Mouse (Mus musculus) midbrain, embryonic 12.5 days (tissue): ENCODE results near the gene Wrnip1. TPM values are rescaled to one million over a fixed set of nuclear protein-coding genes. Genes with fewer than 3 reads are reported as not detected.

Experiments
- ATAC-seq: fragments of 200-750 bp; cut with Nextera tagmentation; 2 replicates; pipeline ENCODE4 v1.8.0; 2017; ENCODE audit warnings: low read depth, moderate TSS enrichment, moderate library complexity; ENCODE audit not compliant: low FRiP score
- H3K27ac ChIP-seq: fragments of 300-500 bp; sonication (generic); replicated peaks from 2 replicates; pipeline ENCODE4 v1.5.1; 2016; ENCODE audit warnings: mild to moderate bottlenecking
- H3K27me3 ChIP-seq: fragments of 300-500 bp; sonication (generic); 2 replicates; pipeline ENCODE4 v1.6.1; 2016; ENCODE audit warnings: mild to moderate bottlenecking
- H3K36me3 ChIP-seq: fragments of 300-500 bp; sonication (generic); 2 replicates; pipeline ENCODE4 v1.6.1; 2016
- H3K4me1 ChIP-seq: fragments of 300-500 bp; sonication (generic); 2 replicates; pipeline ENCODE4 v1.6.1; 2016
- H3K4me2 ChIP-seq: fragments of 300-500 bp; sonication (generic); replicated peaks from 2 replicates; pipeline ENCODE4 v1.6.1; 2016; ENCODE audit warnings: mild to moderate bottlenecking, moderate library complexity
- H3K4me3 ChIP-seq: fragments of 300-500 bp; sonication (generic); 2 replicates; pipeline ENCODE4 v1.5.1; 2016; ENCODE audit warnings: mild to moderate bottlenecking
- H3K9ac ChIP-seq: fragments of 300-500 bp; sonication (generic); replicated peaks from 2 replicates; pipeline ENCODE4 v1.6.1; 2016; ENCODE audit warnings: mild to moderate bottlenecking, moderate library complexity
- H3K9me3 ChIP-seq: fragments of 300-500 bp; sonication (generic); 2 replicates; pipeline ENCODE4 v1.6.1; 2016; ENCODE audit warnings: mild to moderate bottlenecking
- WGBS: fragments of 180-500 bp; shearing (Covaris S2); methylation state at CpG from one replicate; pipeline ENCODE4 v1.1.7; 2016; 5-methylcytosine and 5-hydroxymethylcytosine counted together
- polyA plus RNA-seq: library from polyadenylated mRNA; unstranded; fragments of >200 nt; fragmentation: Nextera tagmentation; extraction: Ambion mirVana; gene quantifications from 2 replicates; pipeline ENCODE4 v1.2.1, GENCODE M21; 2016

The Wrnip1 gene
- polyA plus RNA-seq, 1 experiment from 2014 or later, result 32.4 TPM

- Histone ChIP-seq H3K9ac (no peak overlapping the region), H3K9me3 (no peaks in the 10 kb centered on the region), H3K36me3 (peaks cover 55% of the 10 kb centered on the region), H3K4me3 (no peak overlapping the region), H3K27me3 (no peaks in the 10 kb centered on the region), H3K27ac (no peak overlapping the region), H3K4me2 (no peak overlapping the region), H3K4me1 (no peaks in the 10 kb centered on the region)
- ATAC-seq, result no peak
- 86% methylated on average over 5 of the region's 5 CpGs for WGBS
These were observed 18.1 kb downstream of the Wrnip1 start for GRCm38 (mm10) chr13:32819926-32820325.

DNA sequence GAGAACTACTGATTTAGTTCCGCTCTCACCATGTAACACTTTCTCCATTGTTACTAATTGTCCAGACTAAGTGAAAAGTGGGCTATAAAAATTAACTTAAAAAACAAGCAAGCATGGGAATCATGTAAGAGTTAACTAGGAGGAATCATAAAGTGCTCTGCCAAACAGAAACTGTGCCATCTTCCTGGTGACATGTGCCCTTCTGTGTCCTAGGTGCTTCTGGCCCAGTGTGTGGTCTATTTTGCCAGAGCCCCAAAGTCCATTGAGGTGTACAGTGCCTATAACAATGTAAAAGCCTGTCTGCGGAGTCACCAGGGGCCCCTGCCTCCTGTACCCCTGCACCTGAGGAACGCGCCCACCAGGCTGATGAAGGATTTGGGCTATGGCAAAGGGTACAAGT, 19.8 kb downstream of the Wrnip1 start:
- no peak overlapping the region for H3K4me3 ChIP-seq
- no peaks in the 10 kb centered on the region for H3K9me3 ChIP-seq
- H3K27ac ChIP-seq, result no peak overlapping the region
- no peaks in the 10 kb centered on the region for H3K4me1 ChIP-seq
- peaks cover 49% of the 10 kb centered on the region for H3K36me3 ChIP-seq
- WGBS, result 93% methylated on average over 4 of the region's 4 CpGs
- H3K27me3 ChIP-seq, result no peaks in the 10 kb centered on the region
- H3K4me2 ChIP-seq, result no peak overlapping the region
- H3K9ac ChIP-seq, result no peak overlapping the region
- ATAC-seq, result no peak

- 86% methylated on average over 6 of the region's 6 CpGs for WGBS
- H3K27ac ChIP-seq, result no peak overlapping the region
- H3K9ac ChIP-seq, result no peak overlapping the region
- peaks cover 38% of the 10 kb centered on the region for H3K36me3 ChIP-seq
- no peaks in the 10 kb centered on the region for H3K9me3 ChIP-seq
- H3K27me3 ChIP-seq, result no peaks in the 10 kb centered on the region
- no peak for ATAC-seq
- no peak overlapping the region for H3K4me2 ChIP-seq
- H3K4me1 ChIP-seq, result no peaks in the 10 kb centered on the region
- no peak overlapping the region for H3K4me3 ChIP-seq
These were observed 21.3 kb downstream of the Wrnip1 start for GRCm38 (mm10) chr13:32823126-32823525.

DNA sequence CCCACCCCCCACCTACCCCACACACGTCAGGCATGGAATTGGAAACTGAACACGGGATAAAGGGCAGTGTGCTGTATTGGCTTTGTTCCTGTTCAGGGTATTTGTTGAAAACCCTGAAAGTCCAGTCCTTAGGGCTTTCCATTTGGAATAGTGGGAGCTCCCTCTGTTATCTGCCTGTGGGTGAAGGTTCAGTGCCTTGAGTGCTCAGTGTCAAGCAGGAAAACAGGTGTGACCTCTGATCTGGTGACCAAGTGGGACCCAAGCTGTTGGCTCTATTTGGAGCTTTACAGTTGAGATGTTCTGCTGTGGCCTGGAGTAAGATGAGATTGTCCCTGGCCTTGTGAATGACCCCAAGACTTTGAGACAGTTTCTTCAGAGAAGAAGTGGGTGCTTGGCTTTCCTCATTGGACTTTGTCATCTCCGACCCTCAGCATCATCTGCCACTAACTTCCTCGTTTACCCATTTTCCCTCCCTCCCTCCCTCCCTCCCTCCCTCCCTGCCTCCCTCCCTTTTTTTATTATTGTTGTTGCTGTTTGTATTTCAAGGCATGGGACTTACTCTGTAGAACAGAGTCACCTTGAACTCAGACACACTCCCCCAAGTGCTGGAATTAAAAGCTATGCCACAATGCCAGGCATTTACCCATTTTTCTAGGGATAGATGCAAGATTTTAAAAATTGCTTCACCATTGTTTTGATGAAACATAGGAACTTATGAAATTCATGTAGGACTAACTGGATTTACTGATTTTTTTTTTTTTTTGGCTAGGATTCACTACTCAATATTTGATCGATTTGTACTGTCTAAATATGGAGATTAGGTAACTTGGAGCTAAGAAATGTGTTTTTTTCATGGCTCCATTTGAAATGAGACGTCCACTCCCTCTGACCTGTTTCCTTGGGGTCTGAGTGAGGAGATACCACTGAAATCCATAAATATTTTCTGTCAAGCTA, 22.8 kb downstream of the Wrnip1 start:
- Histone ChIP-seq H3K27ac (no peak overlapping the region), H3K4me2 (no peak overlapping the region), H3K4me3 (no peak overlapping the region), H3K4me1 (no peaks in the 10 kb centered on the region), H3K9ac (no peak overlapping the region), H3K9me3 (no peaks in the 10 kb centered on the region), H3K36me3 (peaks cover 27% of the 10 kb centered on the region), H3K27me3 (no peaks in the 10 kb centered on the region)
- 84% methylated on average over 6 of the region's 6 CpGs for WGBS
- ATAC-seq, result no peak

DNA sequence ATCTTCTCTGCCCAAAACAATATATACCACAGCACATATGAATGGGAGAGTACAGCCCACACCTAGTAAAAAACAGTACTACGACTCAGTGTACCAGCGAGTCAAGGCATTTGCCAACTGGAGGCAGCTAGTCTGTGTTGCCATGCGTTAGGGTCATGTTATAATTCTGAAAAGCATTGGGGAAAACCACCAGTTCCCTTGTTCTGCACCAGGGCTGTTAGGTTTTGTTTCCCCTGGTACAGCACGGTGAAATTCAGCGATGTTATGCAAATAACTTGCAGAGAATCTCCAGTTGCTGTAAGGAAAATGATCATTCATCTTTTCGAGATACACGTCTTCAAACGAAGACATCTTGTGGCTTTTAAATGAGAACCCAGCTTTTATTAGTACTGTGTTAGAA, 23.7 kb downstream of the Wrnip1 start:
- Histone ChIP-seq H3K4me1 (no peaks in the 10 kb centered on the region), H3K9me3 (no peaks in the 10 kb centered on the region), H3K4me3 (no peak overlapping the region), H3K27ac (no peak overlapping the region), H3K27me3 (no peaks in the 10 kb centered on the region), H3K4me2 (no peak overlapping the region), H3K36me3 (peaks cover 18% of the 10 kb centered on the region), H3K9ac (no peak overlapping the region)
- 93% methylated on average over 8 of the region's 8 CpGs for WGBS
- ATAC-seq, result no peak

DNA sequence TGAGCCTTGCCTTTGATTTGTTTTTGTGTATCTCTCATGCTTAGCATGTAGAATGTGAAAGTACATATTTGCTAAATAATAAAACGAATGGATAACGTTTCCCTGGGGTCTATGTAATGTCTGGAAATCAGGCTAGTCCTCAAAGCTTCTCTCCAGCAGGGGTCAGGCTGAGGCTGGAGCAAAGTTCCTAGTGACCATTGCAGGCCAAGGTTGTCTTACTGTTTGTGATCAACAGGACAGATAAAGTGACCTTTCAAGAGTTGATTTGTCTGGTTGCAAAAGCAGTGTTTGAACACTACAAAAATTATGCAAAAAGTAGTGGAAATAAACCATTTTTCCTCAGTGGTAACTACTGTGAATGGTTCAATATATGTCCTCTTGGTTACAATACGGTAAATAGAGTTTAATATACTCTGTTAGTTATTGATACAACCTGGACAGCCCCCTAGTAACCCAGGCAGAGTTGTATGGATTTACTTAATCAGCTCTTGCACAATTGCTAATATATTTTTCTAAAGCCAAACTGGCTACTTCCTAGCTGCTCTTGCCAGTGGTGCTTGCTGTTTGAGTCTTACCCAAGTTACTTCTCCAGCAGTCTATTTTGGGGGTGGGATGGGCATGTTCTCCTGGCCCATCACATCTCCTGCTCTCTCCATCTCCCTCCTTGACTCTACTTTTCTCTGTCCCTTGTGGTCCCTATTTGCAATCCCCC, 25.4 kb downstream of the Wrnip1 start:
- H3K9ac ChIP-seq, result no peak overlapping the region
- no peaks in the 10 kb centered on the region for H3K27me3 ChIP-seq
- 76% methylated on average over 3 of the region's 3 CpGs for WGBS
- H3K36me3 ChIP-seq, result peaks cover 4% of the 10 kb centered on the region; the same call in 1 of the 2 replicates
- no peaks in the 10 kb centered on the region for H3K4me1 ChIP-seq
- H3K27ac ChIP-seq, result no peak overlapping the region
- no peaks in the 10 kb centered on the region for H3K9me3 ChIP-seq
- H3K4me2 ChIP-seq, result no peak overlapping the region
- H3K4me3 ChIP-seq, result no peak overlapping the region
- ATAC-seq, result no peak

DNA sequence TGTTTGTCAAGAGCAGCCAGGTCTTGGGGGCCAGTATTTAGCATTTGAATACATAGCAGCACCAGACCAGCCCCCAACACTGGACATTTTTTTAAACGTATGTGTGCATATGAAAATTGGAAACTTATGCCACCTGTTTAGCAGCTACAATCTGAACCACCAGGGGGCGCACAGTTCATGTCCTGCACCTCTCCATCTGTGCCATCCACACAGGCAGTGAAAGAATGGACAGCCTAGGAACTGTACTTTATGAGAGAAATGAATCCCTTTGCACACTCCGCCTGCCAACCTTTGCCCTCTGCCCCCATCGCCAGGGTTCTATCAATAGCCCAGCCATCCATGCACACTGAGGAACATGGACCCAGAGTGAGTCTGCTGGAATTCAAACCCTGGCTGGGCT, 26.1 kb downstream of the Wrnip1 start:
- Histone ChIP-seq H3K4me1 (no peaks in the 10 kb centered on the region), H3K4me2 (no peak overlapping the region), H3K9me3 (no peaks in the 10 kb centered on the region), H3K27ac (no peak overlapping the region), H3K4me3 (no peak overlapping the region), H3K36me3 (peaks cover 4% of the 10 kb centered on the region; the same call in 1 of the 2 replicates), H3K9ac (no peak overlapping the region), H3K27me3 (no peaks in the 10 kb centered on the region)
- 61% methylated on average over 4 of the region's 4 CpGs for whole genome bisulfite sequencing
- peak; percentile 65; the same call in 1 of the 2 replicates for ATAC-seq

DNA sequence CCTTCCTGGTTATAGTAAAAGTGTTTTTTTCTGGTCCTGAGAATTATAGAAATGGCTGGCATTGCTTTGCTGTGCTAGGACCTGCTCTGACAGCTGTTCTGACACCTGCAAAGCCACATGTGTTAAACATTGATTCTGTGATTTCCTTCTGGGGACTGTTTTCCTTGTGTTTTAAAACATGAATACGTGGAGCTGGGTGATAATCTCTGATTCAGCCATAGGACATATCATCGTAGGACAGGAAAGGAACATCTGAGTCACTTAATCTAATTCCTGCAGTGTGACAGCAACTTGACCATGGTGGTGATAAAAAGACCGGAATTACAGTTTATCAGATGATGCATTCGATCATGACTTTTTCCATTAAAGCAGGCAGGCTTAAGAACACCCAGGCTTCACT, 27.0 kb downstream of the Wrnip1 start:
- ATAC-seq, result no peak
- no peaks in the 10 kb centered on the region for H3K4me1 ChIP-seq
- no peak overlapping the region for H3K4me2 ChIP-seq
- H3K4me3 ChIP-seq, result no peak overlapping the region
- H3K9me3 ChIP-seq, result no peaks in the 10 kb centered on the region
- WGBS, result 91% methylated on average over 4 of the region's 4 CpGs
- H3K27me3 ChIP-seq, result no peaks in the 10 kb centered on the region
- H3K36me3 ChIP-seq, result no peaks in the 10 kb centered on the region
- H3K9ac ChIP-seq, result no peak overlapping the region
- H3K27ac ChIP-seq, result no peak overlapping the region

DNA sequence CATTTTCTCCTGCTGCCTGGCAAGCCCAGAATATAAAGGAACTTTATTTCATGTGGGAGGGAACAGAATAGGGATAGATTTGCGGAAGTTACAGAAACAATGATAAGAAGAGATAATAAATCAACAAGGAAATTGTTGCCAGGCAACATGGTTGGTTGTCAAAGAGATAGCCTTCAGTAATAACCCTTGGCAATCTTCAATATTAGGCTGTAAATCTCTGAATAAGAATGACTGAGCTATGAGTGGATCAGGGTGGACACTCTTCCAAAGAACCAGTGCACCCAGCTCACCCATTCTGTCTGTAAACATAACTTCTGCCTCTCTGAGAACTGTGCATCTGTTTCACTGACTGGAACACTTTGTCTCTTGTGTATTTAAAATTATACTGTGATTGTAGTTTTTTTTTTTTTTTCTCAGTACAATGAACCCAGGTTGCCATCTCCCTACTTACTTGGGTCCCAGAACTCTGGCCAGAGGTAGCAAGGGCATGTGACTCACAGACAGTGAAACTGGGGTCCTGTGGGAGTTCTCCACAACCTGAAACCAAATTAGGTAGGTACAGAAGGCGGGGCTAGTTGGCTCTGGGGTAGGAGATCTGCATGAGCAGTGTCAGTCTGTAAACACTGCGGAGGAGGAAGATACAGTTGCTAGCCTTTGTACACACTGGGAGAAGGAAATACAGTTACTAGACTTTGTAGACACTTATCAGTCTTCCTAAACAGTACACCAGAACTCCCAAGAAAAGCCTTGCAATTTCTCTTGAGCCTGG, 29.9 kb downstream of the Wrnip1 start:
- H3K27ac ChIP-seq, result no peak overlapping the region
- H3K4me3 ChIP-seq, result no peak overlapping the region
- ATAC-seq, result no peak
- no peaks in the 10 kb centered on the region for H3K36me3 ChIP-seq
- no peaks in the 10 kb centered on the region; the same call in 1 of the 2 replicates for H3K27me3 ChIP-seq
- 82% methylated on average over 3 of the region's 3 CpGs for WGBS
- H3K4me1 ChIP-seq, result no peaks in the 10 kb centered on the region
- H3K9ac ChIP-seq, result no peak overlapping the region
- no peaks in the 10 kb centered on the region for H3K9me3 ChIP-seq
- no peak overlapping the region for H3K4me2 ChIP-seq

- H3K27ac ChIP-seq, result no peak overlapping the region
- 75% methylated on average over 3 of the region's 3 CpGs for WGBS
- ATAC-seq, result no peak
These were observed 30.9 kb downstream of the Wrnip1 start for GRCm38 (mm10) chr13:32832776-32833175.

DNA sequence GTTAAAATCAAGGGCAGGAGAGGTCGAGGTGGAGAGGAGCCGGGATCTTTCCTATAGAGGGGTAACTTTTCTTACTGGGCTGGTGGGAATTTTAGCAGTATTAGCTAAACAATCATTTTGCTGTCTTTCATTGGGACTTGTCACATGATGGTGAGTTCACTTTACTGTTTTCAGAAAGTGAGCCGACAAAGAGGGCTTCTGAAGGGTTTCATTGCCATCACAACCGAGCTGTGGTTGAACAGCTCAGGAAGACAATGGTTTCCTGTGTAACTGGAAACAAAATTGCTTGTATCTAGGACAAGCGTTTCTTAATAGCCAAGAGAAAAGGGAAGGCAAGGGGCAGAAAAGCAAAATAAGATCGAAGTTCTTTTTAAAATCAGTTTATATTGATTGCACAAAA, 31.4 kb downstream of the Wrnip1 start:
- Histone ChIP-seq H3K4me1 (no peaks in the 10 kb centered on the region), H3K36me3 (no peaks in the 10 kb centered on the region), H3K9me3 (no peaks in the 10 kb centered on the region), H3K4me3 (no peak overlapping the region), H3K9ac (no peak overlapping the region), H3K4me2 (no peak overlapping the region), H3K27ac (no peak overlapping the region), H3K27me3 (no peaks in the 10 kb centered on the region; the same call in 1 of the 2 replicates)
- 79% methylated on average over 6 of the region's 6 CpGs for WGBS
- ATAC-seq, result no peak

More at GRCm38 (mm10) chr13:32832776-32833175, 30.9 kb downstream of the Wrnip1 start:
- H3K9me3 ChIP-seq, result no peaks in the 10 kb centered on the region
- no peaks in the 10 kb centered on the region for H3K36me3 ChIP-seq
- H3K4me3 ChIP-seq, result no peak overlapping the region
- H3K4me2 ChIP-seq, result no peak overlapping the region
- no peaks in the 10 kb centered on the region; the same call in 1 of the 2 replicates for H3K27me3 ChIP-seq
- H3K9ac ChIP-seq, result no peak overlapping the region
- no peaks in the 10 kb centered on the region for H3K4me1 ChIP-seq
